Mouse (Mus musculus) olfactory bulb, adult 2 months (tissue): ENCODE measurements around the gene Avpr1b. TPM values are rescaled to one million over a fixed set of nuclear protein-coding genes. Genes with fewer than 3 reads are reported as not detected.

Experiments used
- H3K27ac ChIP-seq: fragments of 200-500 bp; 2 replicates; pipeline ENCODE4 v1.5.1; 2012; ENCODE audit warnings: low read depth, low read length; ENCODE audit not compliant: insufficient read depth
- H3K4me1 ChIP-seq: fragments of 200-500 bp; 2 replicates; pipeline ENCODE4 v1.6.1; 2012; ENCODE audit warnings: low read length; ENCODE audit not compliant: control insufficient read depth, insufficient read depth
- H3K4me3 ChIP-seq: fragments of 200-500 bp; 2 replicates; pipeline ENCODE4 v1.5.1; 2012; ENCODE audit warnings: mild to moderate bottlenecking, low read depth, low read length, moderate library complexity; ENCODE audit not compliant: insufficient read depth
- CTCF ChIP-seq: fragments of 200-500 bp; IDR thresholded peaks from 2 replicates; pipeline ENCODE4 v1.5.1; 2012; ENCODE audit warnings: low read depth, mild to moderate bottlenecking, low read length, moderate library complexity; ENCODE audit not compliant: insufficient read depth
- POLR2A ChIP-seq: fragments of 200-500 bp; IDR thresholded peaks from 2 replicates; pipeline ENCODE4 v1.6.1; 2012; ENCODE audit warnings: mild to moderate bottlenecking, low read depth, low read length, moderate library complexity; ENCODE audit not compliant: insufficient read depth
- WGBS: fragments of 180-500 bp; shearing (Covaris S2); methylation state at CpG from one replicate; pipeline ENCODE4 v1.1.7; 2018; 5-methylcytosine and 5-hydroxymethylcytosine counted together
- polyA plus RNA-seq: library from polyadenylated mRNA; stranded (reverse); fragments of >200 nt; gene quantifications from 2 replicates; pipeline ENCODE4 v1.2.4, GENCODE M21; 2012; ENCODE audit warnings: low replicate concordance; ENCODE audit not compliant: missing spikeins, insufficient read depth, insufficient read length

Gene Avpr1b
- polyA plus RNA-seq, 1 experiment, result not detected

GRCm38 (mm10) chr1:131659512-131660085 is 60.6 kb downstream of the Avpr1b start:
- no peaks in the 10 kb centered on the region for H3K4me1 ChIP-seq
- WGBS, result 70% methylated on average over 5 of the region's 5 CpGs
- H3K4me3 ChIP-seq, result no peak overlapping the region
- H3K27ac ChIP-seq, result no peak overlapping the region
- no peak for TF ChIP-seq CTCF

GRCm38 (mm10) chr1:131660266-131660665 is 61.2 kb downstream of the Avpr1b start:
- no peak overlapping the region for H3K4me3 ChIP-seq
- 95% methylated on average over 2 of the region's 2 CpGs for WGBS
- no peak overlapping the region for H3K27ac ChIP-seq
- H3K4me1 ChIP-seq, result no peaks in the 10 kb centered on the region
- TF ChIP-seq POLR2A (no peak), CTCF (no peak)

- WGBS, result 89% methylated on average over 7 of the region's 7 CpGs
- H3K27ac ChIP-seq, result no peak overlapping the region
- H3K4me3 ChIP-seq, result no peak overlapping the region
- H3K4me1 ChIP-seq, result no peaks in the 10 kb centered on the region
- TF ChIP-seq POLR2A (no peak), CTCF (no peak)
Observed at GRCm38 (mm10) chr1:131660716-131661472, 61.9 kb downstream of the Avpr1b start.

Other genes with a start within 250 kb of the Avpr1b start
- gene Srgap2, start 71.9 kb upstream of the Avpr1b start, polyA plus RNA-seq, result not detected in 2 replicates
- not detected in 2 replicates for gene Fam72a, start 71.3 kb upstream of the Avpr1b start, polyA plus RNA-seq
- gene Ctse, start 39.1 kb downstream of the Avpr1b start, polyA plus RNA-seq, result not detected in 2 replicates
- gene Rab7b, start 89.5 kb downstream of the Avpr1b start, polyA plus RNA-seq, result not detected in 2 replicates
- not detected in 2 replicates for gene Slc26a9, start 144.8 kb downstream of the Avpr1b start, polyA plus RNA-seq
- gene Pm20d1, start 198.1 kb downstream of the Avpr1b start, polyA plus RNA-seq, result not detected in 2 replicates
- gene Slc41a1, start 228.3 kb downstream of the Avpr1b start, polyA plus RNA-seq, result not detected in 2 replicates